Mouse (Mus musculus) G1E (cell line): ENCODE results near the gene Pld2.

Source experiments
- CTCF ChIP-seq: IDR thresholded peaks from 2 replicates; pipeline ENCODE4 v1.5.1; 2012; ENCODE audit warnings: low read depth, low read length, inconsistent platforms, mixed read lengths
- GATA1 ChIP-seq: IDR thresholded peaks from 2 replicates; pipeline ENCODE4 v1.6.1; 2012; ENCODE audit warnings: borderline replicate concordance, low read length, inconsistent platforms, mixed read lengths
- POLR2AphosphoS5 ChIP-seq: IDR thresholded peaks from 2 replicates; pipeline ENCODE4 v1.6.1; 2012; ENCODE audit warnings: low read depth, low read length, inconsistent platforms; ENCODE audit not compliant: insufficient replicate concordance
- TAL1 ChIP-seq: conservative IDR thresholded peaks from 2 replicates; pipeline ENCODE4 v1.6.1; 2012; ENCODE audit warnings: low read depth, low read length, inconsistent platforms, mixed read lengths

DNA sequence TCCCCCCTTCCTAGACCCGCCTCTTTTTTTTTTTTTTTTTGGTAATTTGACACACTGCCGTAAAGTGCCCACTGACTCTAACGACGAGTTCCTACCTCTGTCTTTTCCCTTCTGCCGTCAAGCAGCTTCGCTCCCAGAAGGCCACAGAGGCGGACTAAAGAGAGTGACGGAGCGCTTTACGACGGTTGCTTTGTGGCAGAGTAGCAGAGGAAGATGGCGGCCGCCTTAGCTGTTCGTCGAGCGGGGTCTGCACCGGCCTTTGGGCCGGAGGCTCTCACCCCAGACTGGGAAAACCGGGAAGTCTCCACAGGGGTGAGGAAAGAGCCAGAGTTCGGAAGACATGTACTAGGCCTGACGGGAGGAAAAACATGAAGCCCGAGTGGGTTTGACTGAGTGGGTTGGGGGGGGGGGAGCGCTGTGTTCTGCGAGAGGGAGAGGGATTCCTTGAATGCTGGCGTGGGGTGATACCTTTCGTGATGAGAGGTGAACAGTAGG is 14.6 kb upstream of the Pld2 start, which contains the start of gene Psmb6:
- no peak for TF ChIP-seq CTCF
- no peak for TF ChIP-seq POLR2AphosphoS5
- TF ChIP-seq TAL1, result no peak
- TF ChIP-seq GATA1, result no peak
